Mouse (Mus musculus): ENCODE measurements around the gene Gm6899. TPM values are rescaled to one million over a fixed set of nuclear protein-coding genes. Genes with fewer than 3 reads are reported as not detected.

Gm6899 gene
- total RNA-seq, 1 experiment from 2014 or later = not detected

Other genes starting within 250 kb of the Gm6899 start
- 16.6 and 17.2 TPM in 2 replicates for gene Fancl, start 207.1 kb upstream of the Gm6899 start, total RNA-seq (2021)
- 9.7 and 14.9 TPM in 2 replicates for gene Vrk2, start 758 bp downstream of the Gm6899 start, total RNA-seq (2021)